Mouse (Mus musculus): ENCODE results near the gene Cers2. TPM values are rescaled to one million over a fixed set of nuclear protein-coding genes. Genes with fewer than 3 reads are reported as not detected.
A peak's percentile ranks its signal among the peaks of the same experiment; 100 is the strongest.

Cers2 gene
- total and polyA plus RNA-seq, 2 experiments, result 266 to 283 TPM

- no peak overlapping the region for H3K4me3 ChIP-seq (ENCODE audit: insufficient read depth, low read depth, low read length)
- WGBS, result 96% methylated on average over 4 of the region's 4 CpGs
- H3K27me3 ChIP-seq (ENCODE audit: control insufficient read depth, insufficient read depth, low read length), result no peaks in the 10 kb centered on the region
- peaks cover 15% of the 10 kb centered on the region for H3K4me1 ChIP-seq (ENCODE audit: control insufficient read depth, insufficient read depth, low read length)
- DNase-seq (ENCODE audit: extremely low read depth, low read depth, low spot score), result no peak
- no peak overlapping the region for H3K9ac ChIP-seq (ENCODE audit: low read depth, low read length)
- H3K79me2 ChIP-seq (ENCODE audit: control insufficient read depth, insufficient read depth, low read length), result peaks cover 13% of the 10 kb centered on the region; the same call in 1 of the 2 replicates
- TF ChIP-seq POLR2A (IDR thresholded peaks at IDR 0.05; ENCODE audit: extremely low read depth, insufficient read depth, low read length) (no peak), CTCF (IDR thresholded peaks at IDR 0.05; ENCODE audit: low read depth, low read length) (no peak)
- no peaks in the 10 kb centered on the region for H3K36me3 ChIP-seq (ENCODE audit: control insufficient read depth, insufficient read depth, low read length)
- no peak overlapping the region for H3K27ac ChIP-seq (replicated peaks; ENCODE audit: insufficient read depth, low read depth, low read length)
Observed at GRCm38 (mm10) chr3:95274453-95274852, 40.1 kb upstream of the Cers2 start.

GRCm38 (mm10) chr3:95275161-95275560 is 39.4 kb upstream of the Cers2 start:
- Histone ChIP-seq H3K27me3 (ENCODE audit: control insufficient read depth, insufficient read depth, low read length) (no peaks in the 10 kb centered on the region), H3K4me1 (ENCODE audit: control insufficient read depth, insufficient read depth, low read length) (peaks cover 17% of the 10 kb centered on the region), H3K4me3 (ENCODE audit: insufficient read depth, low read depth, low read length) (no peak overlapping the region), H3K9ac (ENCODE audit: low read depth, low read length) (no peak overlapping the region), H3K36me3 (ENCODE audit: control insufficient read depth, insufficient read depth, low read length) (no peaks in the 10 kb centered on the region), H3K27ac (replicated peaks; ENCODE audit: insufficient read depth, low read depth, low read length) (no peak overlapping the region), H3K79me2 (ENCODE audit: control insufficient read depth, insufficient read depth, low read length) (peaks cover 13% of the 10 kb centered on the region; the same call in 1 of the 2 replicates)
- no peak for TF ChIP-seq CTCF (IDR thresholded peaks at IDR 0.05; ENCODE audit: low read depth, low read length)
- TF ChIP-seq POLR2A (IDR thresholded peaks at IDR 0.05; ENCODE audit: extremely low read depth, insufficient read depth, low read length), result no peak
- WGBS, result 72% methylated on average over 6 of the region's 6 CpGs
- no peak for DNase-seq (ENCODE audit: extremely low read depth, low read depth, low spot score)

- peaks cover 17% of the 10 kb centered on the region for H3K4me1 ChIP-seq (ENCODE audit: control insufficient read depth, insufficient read depth, low read length)
Observed at GRCm38 (mm10) chr3:95276428-95276934, 38.1 kb upstream of the Cers2 start.

GRCm38 (mm10) chr3:95277149-95277551 is 37.4 kb upstream of the Cers2 start:
- Histone ChIP-seq H3K4me1 (ENCODE audit: control insufficient read depth, insufficient read depth, low read length) (peaks cover 17% of the 10 kb centered on the region), H3K27me3 (ENCODE audit: control insufficient read depth, insufficient read depth, low read length) (no peaks in the 10 kb centered on the region)
- whole genome bisulfite sequencing, result 25% methylated on average over 1 of the region's 1 CpGs

More at GRCm38 (mm10) chr3:95276428-95276934, 38.1 kb upstream of the Cers2 start:
- Histone ChIP-seq H3K27ac (replicated peaks; ENCODE audit: insufficient read depth, low read depth, low read length) (peak overlapping the region; percentile 18; the same call in 1 of the 2 replicates), H3K36me3 (ENCODE audit: control insufficient read depth, insufficient read depth, low read length) (no peaks in the 10 kb centered on the region), H3K27me3 (ENCODE audit: control insufficient read depth, insufficient read depth, low read length) (no peaks in the 10 kb centered on the region), H3K79me2 (ENCODE audit: control insufficient read depth, insufficient read depth, low read length) (peaks cover 13% of the 10 kb centered on the region; the same call in 1 of the 2 replicates), H3K9ac (ENCODE audit: low read depth, low read length) (no peak overlapping the region), H3K4me3 (ENCODE audit: insufficient read depth, low read depth, low read length) (no peak overlapping the region)
- TF ChIP-seq POLR2A (IDR thresholded peaks at IDR 0.05; ENCODE audit: extremely low read depth, insufficient read depth, low read length), result no peak
- TF ChIP-seq CTCF (IDR thresholded peaks at IDR 0.05; ENCODE audit: low read depth, low read length), result no peak
- DNase-seq (ENCODE audit: extremely low read depth, low read depth, low spot score), result no peak
- 76% methylated on average over 5 of the region's 5 CpGs for WGBS

GRCm38 (mm10) chr3:95280747-95281146 is 33.8 kb upstream of the Cers2 start:
- peak overlapping the region; percentile 92 for H3K9ac ChIP-seq (ENCODE audit: low read depth, low read length)
- TF ChIP-seq POLR2A (IDR thresholded peaks at IDR 0.05; ENCODE audit: extremely low read depth, insufficient read depth, low read length), result no peak
- TF ChIP-seq CTCF (IDR thresholded peaks at IDR 0.05; ENCODE audit: low read depth, low read length), result no peak
- DNase-seq (ENCODE audit: extremely low read depth, low read depth, low spot score), result peak; percentile 43
- H3K4me1 ChIP-seq (ENCODE audit: control insufficient read depth, insufficient read depth, low read length), result peaks cover 28% of the 10 kb centered on the region
- peak overlapping the region; percentile 92; the same call in 1 of the 2 replicates for H3K4me3 ChIP-seq (ENCODE audit: insufficient read depth, low read depth, low read length)
- peak overlapping the region; percentile 88 for H3K27ac ChIP-seq (replicated peaks; ENCODE audit: insufficient read depth, low read depth, low read length)
- H3K27me3 ChIP-seq (ENCODE audit: control insufficient read depth, insufficient read depth, low read length), result no peaks in the 10 kb centered on the region
- H3K79me2 ChIP-seq (ENCODE audit: control insufficient read depth, insufficient read depth, low read length), result peaks cover 20% of the 10 kb centered on the region; the same call in 1 of the 2 replicates
- no peaks in the 10 kb centered on the region for H3K36me3 ChIP-seq (ENCODE audit: control insufficient read depth, insufficient read depth, low read length)
- WGBS, result 11% methylated on average over 8 of the region's 8 CpGs

More at GRCm38 (mm10) chr3:95277149-95277551, 37.4 kb upstream of the Cers2 start:
- Histone ChIP-seq H3K4me3 (ENCODE audit: insufficient read depth, low read depth, low read length) (no peak overlapping the region), H3K36me3 (ENCODE audit: control insufficient read depth, insufficient read depth, low read length) (no peaks in the 10 kb centered on the region), H3K9ac (ENCODE audit: low read depth, low read length) (no peak overlapping the region), H3K79me2 (ENCODE audit: control insufficient read depth, insufficient read depth, low read length) (peaks cover 13% of the 10 kb centered on the region; the same call in 1 of the 2 replicates), H3K27ac (replicated peaks; ENCODE audit: insufficient read depth, low read depth, low read length) (peak overlapping the region; percentile 64)
- TF ChIP-seq POLR2A (IDR thresholded peaks at IDR 0.05; ENCODE audit: extremely low read depth, insufficient read depth, low read length), result no peak
- TF ChIP-seq CTCF (IDR thresholded peaks at IDR 0.05; ENCODE audit: low read depth, low read length), result no peak
- DNase-seq (ENCODE audit: extremely low read depth, low read depth, low spot score), result peak; percentile 83

Measured in liver, adult 2 months (tissue).